Mouse (Mus musculus) liver, postnatal 0 days (tissue): Measurements from ENCODE around the gene Zfp664.

Experiments
- CTCF ChIP-seq: sonication (generic); IDR thresholded peaks from 2 replicates; pipeline ENCODE4 v1.5.1; 2016; ENCODE audit warnings: antibody characterized with exemption, low read depth
- EP300 ChIP-seq: IDR thresholded peaks from 2 replicates; pipeline ENCODE4 v1.6.1; 2016; ENCODE audit warnings: antibody characterized with exemption, low read depth, mild to moderate bottlenecking

DNA sequence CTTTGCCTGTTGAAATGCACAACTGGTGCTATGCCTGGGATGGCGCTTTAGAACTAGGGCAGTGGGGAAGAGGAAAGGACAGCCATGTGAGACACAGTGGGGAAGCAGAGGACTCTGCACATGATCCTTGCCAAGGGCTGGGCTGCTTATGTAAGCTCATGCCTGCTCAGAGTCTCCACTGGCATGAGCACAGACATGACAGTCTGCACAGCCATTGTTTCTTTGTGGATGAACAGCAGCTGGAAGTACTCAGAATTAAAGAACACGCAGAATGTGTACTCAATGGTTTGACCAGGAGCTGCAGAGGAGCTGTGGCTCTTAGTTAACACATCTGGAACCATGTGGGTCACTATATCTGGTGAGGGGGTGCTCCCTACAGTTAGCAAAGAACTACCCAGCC is 9.4 kb upstream of the Zfp664 start:
- TF ChIP-seq CTCF (no peak), EP300 (no peak)
